Comparison of ENCODE assay signal across 8 mouse cellular contexts in the genomic region with DNA sequence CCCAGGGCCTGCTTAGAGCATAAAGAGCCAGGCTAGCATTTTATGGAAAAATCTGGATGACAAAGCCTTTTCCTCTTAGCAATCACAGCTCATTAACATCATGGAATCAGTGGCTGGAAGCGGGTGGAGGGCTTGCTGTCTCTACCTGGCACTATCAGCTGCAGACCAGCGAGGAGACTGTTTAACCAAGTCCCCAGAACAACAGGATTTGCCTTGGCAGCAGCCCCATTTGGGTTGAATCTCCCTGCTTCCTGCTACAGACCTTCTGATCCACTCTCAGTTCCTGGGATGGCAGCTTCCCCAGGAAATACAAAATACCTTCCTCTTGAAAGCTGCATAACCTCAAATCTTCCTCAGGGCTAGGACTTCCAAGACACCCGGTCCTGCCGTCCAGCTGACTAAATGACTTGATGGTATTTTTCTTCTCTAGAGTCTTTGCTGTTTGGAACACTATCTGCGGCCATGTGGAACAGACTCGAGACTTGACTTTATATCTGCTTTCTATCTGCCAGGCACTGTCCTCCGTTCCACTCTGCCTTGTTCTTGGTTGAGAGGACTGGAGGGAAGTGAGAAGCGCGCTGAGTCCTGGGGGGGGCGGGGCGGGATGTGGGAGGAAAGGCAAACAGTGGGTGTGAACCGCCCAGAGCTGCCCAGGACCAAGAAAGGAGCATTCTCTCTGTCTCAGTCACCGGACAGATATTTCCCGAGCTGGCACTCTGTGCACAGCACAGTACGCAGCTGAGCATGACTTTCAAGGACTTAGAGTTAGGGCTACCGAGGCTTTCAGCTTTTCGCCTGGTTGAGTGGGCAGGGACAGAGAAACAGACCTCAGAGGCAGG. TPM values are rescaled to one million over a fixed set of nuclear protein-coding genes. Genes with fewer than 3 reads are reported as not detected.
A peak's percentile ranks its signal among the peaks of the same experiment; 100 is the strongest.
DNase-seq lines count a peak whose midpoint lies in the region; ATAC-seq and TF ChIP-seq lines count a peak whose summit lies in the region.

No protein-coding gene starts in this region.

- no peaks in the 10 kb centered on the region for H3K36me3 ChIP-seq in E14TG2a.4 (ENCODE audit: insufficient read depth, low read length)
- H3K36me3 ChIP-seq in limb, embryonic 10.5 days = no peaks in the 10 kb centered on the region
- no peaks in the 10 kb centered on the region for H3K36me3 ChIP-seq in midbrain, embryonic 11.5 days (ENCODE audit: control insufficient read depth, insufficient read depth, low read length)

- H3K4me2 ChIP-seq in midbrain, embryonic 11.5 days = peak overlapping the region; percentile 30

- H3K9me3 ChIP-seq in E14TG2a.4 (ENCODE audit: low read length) = no peaks in the 10 kb centered on the region
- H3K9me3 ChIP-seq in limb, embryonic 10.5 days (replicated peaks) = no peaks in the 10 kb centered on the region
- no peaks in the 10 kb centered on the region for H3K9me3 ChIP-seq in midbrain, embryonic 11.5 days (ENCODE audit: control insufficient read depth, low read length)

- peak; percentile 89 for DNase-seq in fibroblast of lung, adult 2 months (ENCODE audit: low read depth)
- DNase-seq in heart, postnatal 36 days = peak; percentile 51 to 62
- DNase-seq in limb, embryonic 10.5 days (ENCODE audit: low spot score) = no peak
- DNase-seq in midbrain, embryonic 11.5 days (ENCODE audit: low spot score, missing footprints) = peak; percentile 91
- DNase-seq in testis, postnatal 10 days (ENCODE audit: low spot score) = peak; percentile 54
- no peak for DNase-seq in right cerebral cortex, postnatal 36 days (ENCODE audit: low spot score in 2 of 2)

- intact Hi-C loops in heart, postnatal 36 days (cut with DNase I) = no loop called here

- H3K9ac ChIP-seq in midbrain, embryonic 11.5 days (ENCODE audit: low read length) = 0 out of 2 replicates have a peak overlapping the region, but pooled peaks have one; percentile 10

- peaks cover 26% of the 10 kb centered on the region for H3K27me3 ChIP-seq in E14TG2a.4 (ENCODE audit: insufficient read depth, low read length)
- peaks cover 20% of the 10 kb centered on the region; the same call in 1 of the 2 replicates for H3K27me3 ChIP-seq in limb, embryonic 10.5 days (ENCODE audit: low read depth, poor library complexity, severe bottlenecking)
- no peaks in the 10 kb centered on the region; the same call in 1 of the 2 replicates for H3K27me3 ChIP-seq in midbrain, embryonic 11.5 days (ENCODE audit: control insufficient read depth, insufficient read depth, low read length)

- TF ChIP-seq CTCF in E14TG2a.4 (conservative IDR thresholded peaks at IDR 0.05; ENCODE audit: low read length) = no peak
- no peak for TF ChIP-seq CTCF in bone marrow macrophage, adult 2 months (IDR thresholded peaks at IDR 0.05; ENCODE audit: low read depth, low read length)

- H3K4me1 ChIP-seq in E14TG2a.4 (replicated peaks; ENCODE audit: low read depth, low read length) = peaks cover 40% of the 10 kb centered on the region
- peaks cover 26% of the 10 kb centered on the region for H3K4me1 ChIP-seq in bone marrow macrophage, adult 2 months (ENCODE audit: control insufficient read depth, insufficient read depth, low read length)
- H3K4me1 ChIP-seq in limb, embryonic 10.5 days = peaks cover 37% of the 10 kb centered on the region
- peaks cover 28% of the 10 kb centered on the region for H3K4me1 ChIP-seq in midbrain, embryonic 11.5 days (ENCODE audit: control insufficient read depth, insufficient read depth, low read length)

- H3K27ac ChIP-seq in bone marrow macrophage, adult 2 months (ENCODE audit: insufficient read depth, low read depth, low read length) = peak overlapping the region; percentile 88
- peak overlapping the region; percentile 40; the same call in 1 of the 2 replicates for H3K27ac ChIP-seq in limb, embryonic 10.5 days
- H3K27ac ChIP-seq in midbrain, embryonic 11.5 days (ENCODE audit: low read depth, low read length) = no peak overlapping the region; the same call in 1 of the 2 replicates

- no peak for TF ChIP-seq POLR2A in bone marrow macrophage, adult 2 months (IDR thresholded peaks at IDR 0.05; ENCODE audit: borderline replicate concordance, low read depth, low read length)

- 13% methylated on average over 14 of the region's 17 CpGs for WGBS in limb, embryonic 10.5 days
- WGBS in midbrain, embryonic 11.5 days = 15% methylated on average over 13 of the region's 17 CpGs

- peak; percentile 75 for ATAC-seq in midbrain, embryonic 11.5 days (ENCODE audit: low FRiP score)

- H3K4me3 ChIP-seq in E14TG2a.4 (replicated peaks; ENCODE audit: low read length) = 0 out of 2 replicates have a peak overlapping the region, but pooled peaks have one; percentile 5
- H3K4me3 ChIP-seq in bone marrow macrophage, adult 2 months (ENCODE audit: insufficient read depth, low read length) = peak overlapping the region; percentile 43
- H3K4me3 ChIP-seq in limb, embryonic 10.5 days = peak overlapping the region; percentile 26
- H3K4me3 ChIP-seq in midbrain, embryonic 11.5 days (ENCODE audit: low read depth, low read length) = no peak overlapping the region

RNA-seq across cellular contexts. Expression of gene Calm2, which starts 12.4 kb away (rescaled TPM):
- 938 and 1,004 TPM in 2 replicates for polyA plus RNA-seq in bone marrow macrophage, adult 2 months (2012; ENCODE audit: insufficient read depth, insufficient read length, missing spikeins)
- 100 to 1,000 TPM; 133 to 154 TPM for total RNA-seq in heart, postnatal 36 days (2021)
- 1,008 and 1,019 TPM in 2 replicates for polyA plus RNA-seq in limb, embryonic 10.5 days (2016; fragmentation: Nextera tagmentation; extraction: Ambion mirVana)
- polyA plus RNA-seq in midbrain, embryonic 11.5 days (2014; fragmentation: Nextera tagmentation; extraction: Ambion mirVana) = 1,326 and 1,445 TPM in 2 replicates

RNA-seq across cellular contexts. Expression of gene Stpg4, which starts 31.6 kb away (rescaled TPM):
- polyA plus RNA-seq in bone marrow macrophage, adult 2 months (2012; ENCODE audit: insufficient read depth, insufficient read length, missing spikeins) = not detected in 2 replicates
- total RNA-seq in heart, postnatal 36 days (2021) = not detected
- not detected in 2 replicates for polyA plus RNA-seq in limb, embryonic 10.5 days (2016; fragmentation: Nextera tagmentation; extraction: Ambion mirVana)
- polyA plus RNA-seq in midbrain, embryonic 11.5 days (2014; fragmentation: Nextera tagmentation; extraction: Ambion mirVana) = not detected in 2 replicates

Comparison
In these comparisons a context has a peak if more than half of its experiments do, and no peak if none do; other contexts are left out.
1. DNase-seq: peak in fibroblast of lung, adult 2 months (single experiment), heart, postnatal 36 days (2 of 2), midbrain, embryonic 11.5 days (single experiment) and testis, postnatal 10 days (single experiment); none in limb, embryonic 10.5 days (single experiment) and right cerebral cortex, postnatal 36 days (0 of 2).